Mouse (Mus musculus) hindbrain, embryonic 12.5 days (tissue): ENCODE results near the gene Tmem231. TPM values are rescaled to one million over a fixed set of nuclear protein-coding genes. Genes with fewer than 3 reads are reported as not detected.

ENCODE experiments used
- ATAC-seq: fragments of 200-750 bp; cut with Nextera tagmentation; 2 replicates; pipeline ENCODE4 v1.8.0; 2017; ENCODE audit warnings: moderate TSS enrichment; ENCODE audit not compliant: low FRiP score
- H3K27ac ChIP-seq: fragments of 300-500 bp; sonication (generic); 2 replicates; pipeline ENCODE4 v1.5.1; 2016; ENCODE audit warnings: mild to moderate bottlenecking
- H3K27me3 ChIP-seq: fragments of 300-500 bp; sonication (generic); 2 replicates; pipeline ENCODE4 v1.6.1; 2016; ENCODE audit warnings: mild to moderate bottlenecking
- H3K36me3 ChIP-seq: fragments of 300-500 bp; sonication (generic); 2 replicates; pipeline ENCODE4 v1.6.1; 2016; ENCODE audit warnings: mild to moderate bottlenecking
- H3K4me1 ChIP-seq: fragments of 300-500 bp; sonication (generic); 2 replicates; pipeline ENCODE4 v1.6.1; 2016
- H3K4me2 ChIP-seq: fragments of 300-500 bp; sonication (generic); replicated peaks from 2 replicates; pipeline ENCODE4 v1.6.1; 2016; ENCODE audit warnings: mild to moderate bottlenecking
- H3K4me3 ChIP-seq: fragments of 300-500 bp; sonication (generic); 2 replicates; pipeline ENCODE4 v1.5.1; 2016; ENCODE audit warnings: mild to moderate bottlenecking
- H3K9ac ChIP-seq: fragments of 300-500 bp; sonication (generic); 2 replicates; pipeline ENCODE4 v1.6.1; 2016; ENCODE audit warnings: mild to moderate bottlenecking, moderate library complexity
- H3K9me3 ChIP-seq: fragments of 300-500 bp; sonication (generic); replicated peaks from 2 replicates; pipeline ENCODE4 v1.6.1; 2016; ENCODE audit warnings: mild to moderate bottlenecking
- WGBS: fragments of 180-500 bp; shearing (Covaris S2); methylation state at CpG from one replicate; pipeline ENCODE4 v1.1.7; 2016; 5-methylcytosine and 5-hydroxymethylcytosine counted together
- polyA plus RNA-seq: library from polyadenylated mRNA; unstranded; fragments of >200 nt; fragmentation: Nextera tagmentation; extraction: Ambion mirVana; gene quantifications from 2 replicates; pipeline ENCODE4 v1.2.1, GENCODE M21; 2016

Gene Tmem231
- polyA plus RNA-seq = 20.4 and 22.4 TPM in 2 replicates

DNA sequence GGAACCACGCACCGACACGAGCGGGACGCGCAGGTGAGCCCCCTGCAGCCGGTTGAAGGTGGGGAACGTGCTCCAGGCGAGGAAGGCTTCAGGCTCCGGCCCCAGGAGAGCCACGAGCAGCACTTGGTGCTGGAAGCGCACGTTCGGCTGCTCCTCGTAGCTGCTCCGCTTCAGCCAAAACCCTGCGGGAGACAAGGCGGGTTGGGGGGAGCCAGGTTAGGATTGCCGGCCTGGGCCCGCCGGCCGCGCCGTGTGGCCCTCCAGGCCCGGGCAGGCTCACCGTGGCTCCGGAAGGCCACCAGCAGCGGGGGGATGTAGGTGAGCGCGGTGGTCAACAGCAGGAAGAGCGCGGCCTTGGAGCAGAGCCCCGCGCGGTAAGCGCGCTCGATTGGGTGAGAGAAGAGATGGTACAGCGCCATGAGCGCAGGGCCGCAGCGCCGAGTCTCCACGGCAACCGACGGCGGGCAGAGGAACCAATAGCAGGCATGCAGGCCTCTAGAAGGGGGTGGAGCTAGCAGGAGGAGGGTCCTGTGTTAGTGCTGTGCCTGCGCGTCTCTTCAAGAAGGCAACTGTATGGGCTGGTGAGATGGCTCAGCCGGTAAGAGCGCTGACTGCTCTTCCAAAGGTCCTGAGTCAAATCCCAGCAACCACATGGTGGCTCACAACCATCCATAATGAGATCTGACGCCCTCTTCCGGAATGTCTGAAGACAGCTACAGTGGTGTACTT lies at the start of gene Tmem231:
Gene Tmem231 (minus strand): TSS at position 534 of the 729 bp plus-strand sequence.
- no peaks in the 10 kb centered on the region for H3K9me3 ChIP-seq
- H3K4me2 ChIP-seq = peak within 1 kb of the TSS; percentile 90
- WGBS = 1% methylated on average over 53 of the region's 53 CpGs
- ATAC-seq = peak; percentile 99
- H3K27me3 ChIP-seq = no peaks in the 10 kb centered on the region
- H3K4me3 ChIP-seq = peak within 1 kb of the TSS; percentile 77
- H3K4me1 ChIP-seq = peaks cover 12% of the 10 kb centered on the region
- H3K27ac ChIP-seq = peak within 1 kb of the TSS; percentile 92
- 0 out of 2 replicates have a peak, but pooled peaks cover 4% of the 10 kb centered on the region for H3K36me3 ChIP-seq
- H3K9ac ChIP-seq = peak within 1 kb of the TSS; percentile 80

DNA sequence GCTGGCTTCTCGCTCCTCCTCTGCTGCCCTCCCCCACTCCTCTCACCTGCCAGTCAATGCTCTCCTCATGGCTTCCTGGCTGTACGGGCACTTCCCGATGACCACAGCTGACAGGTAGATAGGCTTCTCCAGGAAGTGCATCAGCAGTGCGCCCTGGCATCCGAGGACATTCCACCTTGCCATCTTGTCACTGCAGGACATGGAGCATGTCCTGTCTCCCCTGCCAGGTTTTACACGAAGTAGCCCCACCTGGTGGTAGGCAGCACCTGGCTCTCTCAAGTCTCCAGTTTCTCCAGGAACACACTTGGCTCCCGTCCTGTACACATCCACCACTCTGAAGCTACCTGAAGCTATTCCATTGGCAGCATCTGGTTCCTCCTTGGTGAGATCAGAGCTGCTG lies 48.4 kb upstream of the Tmem231 start:
- no peaks in the 10 kb centered on the region for H3K9me3 ChIP-seq
- peaks cover 56% of the 10 kb centered on the region for H3K36me3 ChIP-seq
- ATAC-seq = no peak
- no peak overlapping the region for H3K27ac ChIP-seq
- no peaks in the 10 kb centered on the region for H3K27me3 ChIP-seq
- no peak overlapping the region for H3K4me3 ChIP-seq
- no peak overlapping the region for H3K9ac ChIP-seq
- WGBS = 81% methylated on average over 7 of the region's 7 CpGs
- H3K4me1 ChIP-seq = no peaks in the 10 kb centered on the region
- H3K4me2 ChIP-seq = no peak overlapping the region

DNA sequence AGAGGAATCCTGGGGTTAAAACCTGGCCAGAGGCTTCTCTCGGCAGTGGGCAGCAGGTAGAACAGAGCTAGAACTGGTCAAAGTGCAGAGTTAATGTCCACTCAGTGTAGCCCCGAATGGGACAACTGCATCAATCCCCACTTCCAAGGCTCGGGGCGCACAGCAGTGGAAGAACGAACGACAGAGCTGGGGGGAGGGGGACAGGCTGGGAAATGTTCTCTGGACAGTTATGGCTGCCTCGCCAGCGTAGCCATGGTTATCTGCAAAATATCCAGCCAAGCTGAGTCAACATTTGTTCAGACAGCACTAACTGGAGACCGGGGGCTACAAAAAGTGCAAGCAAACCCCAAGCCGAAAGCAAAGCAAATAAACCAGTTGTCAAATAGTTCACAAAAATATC lies 44.5 kb upstream of the Tmem231 start:
- Histone ChIP-seq H3K27me3 (no peaks in the 10 kb centered on the region), H3K9me3 (no peaks in the 10 kb centered on the region), H3K4me2 (no peak overlapping the region), H3K4me1 (no peaks in the 10 kb centered on the region), H3K36me3 (peaks cover 57% of the 10 kb centered on the region), H3K9ac (no peak overlapping the region), H3K4me3 (no peak overlapping the region), H3K27ac (no peak overlapping the region)
- WGBS = 74% methylated on average over 10 of the region's 10 CpGs
- no peak for ATAC-seq

DNA sequence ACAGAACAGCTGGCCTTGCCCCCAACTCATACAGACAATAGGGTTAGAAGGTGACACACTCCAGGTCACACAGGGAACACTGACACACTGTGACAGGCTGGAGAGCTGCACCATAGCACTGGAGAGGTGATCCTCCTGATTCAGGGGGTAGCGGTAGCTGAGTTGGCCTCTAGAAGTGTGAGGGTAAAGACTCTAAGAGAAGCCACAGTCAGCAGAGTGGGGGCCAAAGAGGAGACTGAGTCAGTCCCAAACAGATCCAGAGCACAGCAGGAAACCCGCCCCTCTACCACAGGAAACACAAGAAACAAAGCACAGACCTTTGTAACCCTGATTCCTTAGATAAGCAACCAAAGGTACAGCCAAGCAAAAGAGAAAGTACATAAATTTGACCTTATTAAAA lies 42.6 kb upstream of the Tmem231 start:
- Histone ChIP-seq H3K9me3 (no peaks in the 10 kb centered on the region), H3K4me2 (no peak overlapping the region), H3K9ac (no peak overlapping the region), H3K27me3 (no peaks in the 10 kb centered on the region), H3K36me3 (peaks cover 50% of the 10 kb centered on the region), H3K4me1 (no peaks in the 10 kb centered on the region), H3K27ac (no peak overlapping the region), H3K4me3 (no peak overlapping the region)
- 89% methylated on average over 2 of the region's 2 CpGs for WGBS
- ATAC-seq = no peak

DNA sequence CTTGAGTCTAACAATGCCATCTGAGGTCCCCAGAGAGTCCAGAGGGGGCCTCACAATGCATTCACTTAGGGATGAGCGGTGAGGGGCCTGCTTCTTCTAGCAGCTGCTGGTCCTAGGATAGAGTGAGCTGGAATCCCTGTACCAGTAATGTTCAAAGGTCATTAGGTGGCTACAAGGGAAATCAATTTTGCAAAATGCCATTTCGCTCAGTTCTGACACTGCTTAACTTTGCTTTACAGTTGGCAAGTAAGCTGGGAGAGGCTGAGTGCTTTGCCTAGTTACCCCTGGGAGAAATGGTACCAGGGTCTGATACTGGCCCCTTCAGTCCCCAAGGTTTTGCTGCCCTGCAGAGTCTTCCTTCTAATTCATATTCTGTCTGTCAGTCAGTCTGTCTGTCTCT lies 42.0 kb upstream of the Tmem231 start:
- Histone ChIP-seq H3K4me3 (no peak overlapping the region), H3K4me2 (no peak overlapping the region), H3K4me1 (no peaks in the 10 kb centered on the region), H3K27me3 (no peaks in the 10 kb centered on the region), H3K9ac (no peak overlapping the region), H3K36me3 (peaks cover 51% of the 10 kb centered on the region), H3K27ac (no peak overlapping the region), H3K9me3 (no peaks in the 10 kb centered on the region)
- ATAC-seq = no peak
- 89% methylated on average over 2 of the region's 2 CpGs for WGBS

DNA sequence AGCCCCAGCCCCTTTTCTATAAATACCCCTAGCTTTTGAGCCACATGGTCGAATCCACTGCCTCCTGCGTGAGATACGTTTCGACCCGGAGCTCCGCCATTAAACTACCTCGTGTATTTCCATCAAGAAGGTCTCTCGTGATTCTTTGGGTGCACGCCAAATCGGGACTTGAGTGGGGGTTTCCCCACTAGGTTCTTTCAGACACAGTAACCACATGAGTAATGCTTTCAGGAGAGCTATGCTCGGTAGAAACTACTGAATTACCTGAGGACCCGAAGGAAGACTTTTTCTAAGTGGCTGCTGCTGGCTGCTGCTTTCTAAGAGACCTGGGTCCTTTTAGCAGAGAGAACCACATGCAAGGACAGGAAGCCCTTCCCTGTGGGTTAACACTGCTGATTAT lies 40.5 kb upstream of the Tmem231 start:
- Histone ChIP-seq H3K36me3 (peaks cover 49% of the 10 kb centered on the region), H3K9me3 (no peaks in the 10 kb centered on the region), H3K4me1 (no peaks in the 10 kb centered on the region), H3K27ac (no peak overlapping the region), H3K4me2 (no peak overlapping the region), H3K9ac (no peak overlapping the region), H3K27me3 (no peaks in the 10 kb centered on the region), H3K4me3 (no peak overlapping the region)
- no peak for ATAC-seq
- 95% methylated on average over 12 of the region's 12 CpGs for WGBS

DNA sequence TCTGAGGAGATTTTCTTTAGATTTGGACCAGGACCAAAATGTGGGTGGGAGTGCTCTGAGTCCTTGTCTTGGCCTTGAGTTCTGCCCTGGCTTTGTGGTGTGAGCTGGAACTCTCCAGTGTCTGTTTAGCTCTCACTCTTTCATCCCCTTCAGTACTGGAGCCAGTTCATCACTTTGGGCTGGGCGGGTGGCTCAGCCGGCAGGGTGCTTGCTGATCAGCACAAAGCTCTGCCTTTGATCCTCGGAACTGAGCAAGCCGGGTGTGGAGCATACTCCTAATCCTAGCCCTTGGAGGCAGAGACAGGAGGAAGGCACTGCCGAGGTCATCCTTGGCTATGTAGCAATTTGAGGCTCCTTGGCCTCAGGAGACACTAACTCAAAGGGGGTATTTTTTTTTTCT lies 35.3 kb upstream of the Tmem231 start:
- Histone ChIP-seq H3K9ac (no peak overlapping the region), H3K4me2 (no peak overlapping the region), H3K27me3 (no peaks in the 10 kb centered on the region), H3K27ac (no peak overlapping the region), H3K9me3 (no peaks in the 10 kb centered on the region), H3K36me3 (peaks cover 22% of the 10 kb centered on the region), H3K4me3 (no peak overlapping the region), H3K4me1 (no peaks in the 10 kb centered on the region)
- 42% methylated on average over 5 of the region's 5 CpGs for WGBS
- no peak for ATAC-seq

DNA sequence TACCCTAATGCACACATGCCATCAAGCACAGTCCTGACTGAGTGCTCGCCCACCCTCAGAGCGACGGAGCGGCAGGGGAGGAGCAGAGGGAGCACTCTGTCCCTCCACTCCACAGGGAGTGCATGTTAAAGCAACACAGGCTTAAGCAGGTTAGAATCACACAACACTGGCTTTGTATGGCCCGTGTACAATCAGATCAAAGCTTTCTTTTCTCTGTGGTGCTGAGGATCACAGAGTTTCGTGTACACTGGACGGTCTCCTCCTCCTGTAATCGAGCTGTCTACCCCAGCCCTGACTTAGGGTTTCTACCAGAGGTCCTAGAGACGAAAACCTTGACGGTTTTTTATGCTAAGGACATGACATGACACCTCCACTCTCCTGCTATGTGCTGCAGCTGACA lies 34.9 kb upstream of the Tmem231 start:
- WGBS = 82% methylated on average over 10 of the region's 10 CpGs
- H3K27me3 ChIP-seq = no peaks in the 10 kb centered on the region
- no peak overlapping the region for H3K9ac ChIP-seq
- H3K9me3 ChIP-seq = no peaks in the 10 kb centered on the region
- no peak overlapping the region for H3K27ac ChIP-seq
- H3K4me1 ChIP-seq = no peaks in the 10 kb centered on the region
- no peak overlapping the region for H3K4me2 ChIP-seq
- peaks cover 18% of the 10 kb centered on the region for H3K36me3 ChIP-seq
- ATAC-seq = no peak
- H3K4me3 ChIP-seq = no peak overlapping the region

DNA sequence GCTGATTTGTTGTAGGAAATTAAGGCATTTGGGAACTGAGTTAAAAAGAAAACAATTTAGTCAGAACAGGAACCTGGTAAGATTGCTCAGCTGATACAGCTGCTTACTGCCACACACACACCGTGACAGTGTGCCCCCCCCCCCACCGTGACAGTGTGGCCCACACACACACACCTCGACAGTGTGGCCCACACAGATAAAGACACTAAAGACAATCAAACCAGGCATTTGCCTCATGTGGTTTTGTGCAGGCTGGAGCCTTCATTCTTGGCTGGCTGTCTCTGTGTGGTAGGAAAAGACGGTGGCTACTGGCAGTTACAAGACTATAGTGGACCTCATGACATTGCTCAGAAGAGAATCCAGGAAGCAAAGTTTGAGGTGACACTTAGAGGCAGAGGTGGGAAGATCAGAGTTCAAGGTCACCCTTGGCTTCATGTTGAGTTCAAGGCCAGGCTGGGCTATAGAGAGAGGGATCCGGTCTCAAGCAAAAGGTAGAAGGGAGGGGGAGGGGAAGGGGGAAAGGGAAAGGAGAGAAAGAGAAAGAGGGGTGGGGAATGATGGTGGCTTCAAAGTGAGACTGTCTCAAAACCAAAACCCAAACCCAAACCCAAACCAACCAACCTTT lies 33.7 kb upstream of the Tmem231 start:
- no peaks in the 10 kb centered on the region for H3K9me3 ChIP-seq
- H3K9ac ChIP-seq = no peak overlapping the region
- H3K4me1 ChIP-seq = 0 out of 2 replicates have a peak, but pooled peaks cover 2% of the 10 kb centered on the region
- no peak overlapping the region for H3K4me3 ChIP-seq
- 86% methylated on average over 5 of the region's 5 CpGs for WGBS
- H3K27ac ChIP-seq = no peak overlapping the region
- H3K4me2 ChIP-seq = no peak overlapping the region
- no peaks in the 10 kb centered on the region for H3K27me3 ChIP-seq
- peaks cover 13% of the 10 kb centered on the region for H3K36me3 ChIP-seq
- ATAC-seq = no peak

DNA sequence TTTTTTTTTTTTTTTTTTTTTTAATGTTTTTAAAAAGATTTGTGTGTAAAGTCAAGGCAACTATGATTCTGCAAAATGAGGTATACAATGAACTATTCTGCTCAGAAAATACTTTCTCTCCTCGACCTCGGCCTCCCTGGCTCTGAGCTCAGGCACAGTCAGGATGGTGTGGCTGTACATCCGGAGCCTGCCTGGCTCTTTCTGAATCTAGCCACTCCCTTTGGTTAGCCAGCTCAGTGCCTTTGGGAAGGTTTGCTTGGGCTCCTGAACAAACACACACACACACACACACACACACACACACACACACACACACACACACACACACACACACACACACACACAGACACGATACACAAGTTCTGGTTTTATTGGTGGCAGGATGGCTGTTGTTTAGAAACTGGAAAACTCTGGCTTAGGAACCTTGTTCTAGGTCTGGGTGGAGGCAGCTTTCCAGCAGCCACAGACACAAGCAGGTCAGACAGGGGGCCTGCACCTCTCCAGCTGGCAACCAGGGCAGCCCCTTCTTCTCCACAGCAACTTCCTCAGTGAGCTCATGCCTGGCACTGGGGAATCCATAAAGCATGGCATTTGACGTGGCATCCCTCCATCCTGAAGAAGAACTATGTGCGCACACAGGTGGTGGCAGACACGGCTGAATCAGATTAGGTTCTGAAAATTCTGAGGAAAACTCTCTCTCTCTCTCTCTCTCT lies 31.3 kb upstream of the Tmem231 start:
- 0 out of 2 replicates have a peak, but pooled peaks cover 2% of the 10 kb centered on the region for H3K4me1 ChIP-seq
- 79% methylated on average over 7 of the region's 7 CpGs for WGBS
- no peak for ATAC-seq
- H3K4me2 ChIP-seq = no peak overlapping the region
- no peak overlapping the region for H3K9ac ChIP-seq
- no peak overlapping the region for H3K27ac ChIP-seq
- H3K9me3 ChIP-seq = no peaks in the 10 kb centered on the region
- H3K27me3 ChIP-seq = no peaks in the 10 kb centered on the region
- H3K4me3 ChIP-seq = no peak overlapping the region
- 0 out of 2 replicates have a peak, but pooled peaks cover 3% of the 10 kb centered on the region for H3K36me3 ChIP-seq

DNA sequence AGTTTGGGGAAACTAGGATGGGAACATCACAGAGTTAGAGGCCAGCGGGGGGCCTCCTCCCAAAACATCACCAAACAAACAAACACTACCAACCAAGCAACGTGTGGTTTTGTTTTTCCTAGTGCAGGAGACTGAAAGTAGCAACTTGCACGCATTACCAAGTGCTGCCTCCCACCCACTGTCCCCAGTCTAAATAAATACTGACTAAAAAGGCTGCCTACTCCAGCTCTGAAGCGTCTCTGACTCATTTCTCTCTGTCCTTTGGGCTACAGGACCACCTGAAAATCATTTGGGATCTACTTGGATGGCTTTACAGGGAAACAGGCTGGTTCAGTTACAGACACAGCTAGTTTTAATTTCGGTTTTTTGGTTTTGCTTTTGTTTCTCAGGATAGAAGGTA lies 30.7 kb upstream of the Tmem231 start:
- H3K36me3 ChIP-seq = peaks cover 10% of the 10 kb centered on the region; the same call in 1 of the 2 replicates
- H3K27me3 ChIP-seq = no peaks in the 10 kb centered on the region
- H3K27ac ChIP-seq = no peak overlapping the region
- WGBS = 55% methylated on average over 5 of the region's 5 CpGs
- H3K4me1 ChIP-seq = 0 out of 2 replicates have a peak, but pooled peaks cover 2% of the 10 kb centered on the region
- no peaks in the 10 kb centered on the region for H3K9me3 ChIP-seq
- no peak for ATAC-seq
- H3K9ac ChIP-seq = no peak overlapping the region
- no peak overlapping the region for H3K4me2 ChIP-seq
- no peak overlapping the region for H3K4me3 ChIP-seq

DNA sequence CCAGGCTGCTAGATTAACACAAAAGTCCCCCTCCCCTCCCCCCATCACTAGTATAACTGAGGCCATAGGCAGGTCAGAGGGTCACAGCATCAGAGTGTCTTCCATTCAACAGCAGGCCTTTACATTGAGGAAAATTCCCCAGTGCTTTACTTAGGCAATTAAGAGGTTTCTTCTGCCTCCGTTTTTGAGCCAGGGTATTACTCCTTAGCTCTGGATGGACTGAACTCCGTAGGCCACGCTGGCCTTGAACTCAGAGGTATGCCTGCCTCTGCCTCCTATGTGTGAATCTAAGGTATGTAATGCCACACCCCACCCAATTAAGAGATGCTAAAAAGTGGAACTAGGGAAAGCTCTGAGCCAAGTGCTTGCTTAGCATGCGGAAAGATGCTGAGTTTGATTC lies 29.9 kb upstream of the Tmem231 start:
- Histone ChIP-seq H3K27ac (no peak overlapping the region), H3K27me3 (no peaks in the 10 kb centered on the region), H3K4me1 (0 out of 2 replicates have a peak, but pooled peaks cover 2% of the 10 kb centered on the region), H3K9ac (no peak overlapping the region), H3K4me3 (no peak overlapping the region), H3K9me3 (no peaks in the 10 kb centered on the region), H3K4me2 (no peak overlapping the region), H3K36me3 (peaks cover 13% of the 10 kb centered on the region; the same call in 1 of the 2 replicates)
- 77% methylated on average over 4 of the region's 4 CpGs for WGBS
- no peak for ATAC-seq
